Mouse (Mus musculus): ENCODE data around the gene Ccl8. TPM values are rescaled to one million over a fixed set of nuclear protein-coding genes. Genes with fewer than 3 reads are reported as not detected.

The Ccl8 gene
- polyA plus RNA-seq, 2 experiments from 2014 or later = 2.6 TPM; not detected in 1

Other genes with a start within 250 kb of the Ccl8 start
- gene Asic2, start 146.7 kb upstream of the Ccl8 start, polyA plus RNA-seq (2017; shearing (Covaris generic)) = not detected
- gene Ccl2, start 79.6 kb upstream of the Ccl8 start, polyA plus RNA-seq (2017; shearing (Covaris generic)) = not detected
- gene Gm17268, start 76.6 kb upstream of the Ccl8 start, polyA plus RNA-seq (2017; shearing (Covaris generic)) = not detected
- gene Ccl7, start 69.5 kb upstream of the Ccl8 start, polyA plus RNA-seq (2017; shearing (Covaris generic)) = not detected
- not detected for gene Ccl11, start 57.4 kb upstream of the Ccl8 start, polyA plus RNA-seq (2017; shearing (Covaris generic))
- not detected for gene Ccl12, start 13.3 kb upstream of the Ccl8 start, polyA plus RNA-seq (2017; shearing (Covaris generic))
- gene Ccl1, start 190.5 kb downstream of the Ccl8 start, polyA plus RNA-seq (2017; shearing (Covaris generic)) = 10 to 100 TPM; 15.6 to 36.8 TPM

Measured in activated CD4-positive, CD25-positive, alpha-beta regulatory T cell, adult 4 months (primary cell).